Mouse (Mus musculus): ENCODE results near the gene Plod2. TPM values are rescaled to one million over a fixed set of nuclear protein-coding genes. Genes with fewer than 3 reads are reported as not detected.

Gene Plod2
- total and polyA plus RNA-seq, 3 experiments = not detected

- no peaks in the 10 kb centered on the region for H3K79me2 ChIP-seq (replicated peaks; ENCODE audit: control insufficient read depth, extremely low read depth, insufficient read depth, poor library complexity, severe bottlenecking)
- no peaks in the 10 kb centered on the region for H3K9me3 ChIP-seq (replicated peaks; ENCODE audit: low read length)
- in situ Hi-C loops (cut with MboI; ENCODE audit: low pct_ligation_motif_present, low pct_unique_long_range_greater_than_20kb, low sequenced_read_pairs) (no loop called here), dilution Hi-C loops (cut with MboI; ENCODE audit: extremely low pct_ligation_motif_present, extremely low pct_unique_long_range_greater_than_20kb, low sequenced_read_pairs) (no loop called here)
- TF ChIP-seq HCFC1 (IDR thresholded peaks at IDR 0.05; ENCODE audit: low read depth, low read length) = no peak
- no peak for TF ChIP-seq USF1 (IDR thresholded peaks at IDR 0.05; ENCODE audit: low read depth, low read length)
- 0 out of 2 replicates have a peak, but pooled peaks have one; percentile 37 for TF ChIP-seq MAFK (IDR thresholded peaks at IDR 0.05; ENCODE audit: insufficient replicate concordance, low read length)
- peak; percentile 74; the same call in 1 of the 2 replicates for TF ChIP-seq KAT2A (IDR thresholded peaks at IDR 0.05; ENCODE audit: insufficient replicate concordance, low read length)
- peak; percentile 67 for TF ChIP-seq EP300 (IDR thresholded peaks at IDR 0.05; ENCODE audit: low read length)
- no peak for TF ChIP-seq NELFE (IDR thresholded peaks at IDR 0.05; ENCODE audit: low read depth, low read length)
- peak; percentile 62; the same call in 1 of the 2 replicates for TF ChIP-seq ETS1 (conservative IDR thresholded peaks at IDR 0.05; ENCODE audit: low read depth, low read length)
- peak; percentile 68 for TF ChIP-seq BHLHE40 (IDR thresholded peaks at IDR 0.05; ENCODE audit: low read depth, low read length)
- peak; percentile 43; the same call in 1 of the 2 replicates for TF ChIP-seq TCF12 (IDR thresholded peaks at IDR 0.05; ENCODE audit: low read depth, low read length)
- peak; percentile 59; the same call in 1 of the 2 replicates for TF ChIP-seq SIN3A (IDR thresholded peaks at IDR 0.05; ENCODE audit: low read length)
- 0 out of 2 replicates have a peak, but pooled peaks have one; percentile 35 for TF ChIP-seq MYC (IDR thresholded peaks at IDR 0.05; ENCODE audit: low read depth, low read length)
- TF ChIP-seq ELF1 (IDR thresholded peaks at IDR 0.05; ENCODE audit: low read depth, low read length) = no peak
- no peak for TF ChIP-seq RAD21 (IDR thresholded peaks at IDR 0.05; ENCODE audit: low read depth, low read length)
- TF ChIP-seq IRF4 (IDR thresholded peaks at IDR 0.05; ENCODE audit: low read depth, low read length) = peak; percentile 82
- no peak for TF ChIP-seq UBTF (IDR thresholded peaks at IDR 0.05; ENCODE audit: low read depth, low read length)
- TF ChIP-seq MEF2A (IDR thresholded peaks at IDR 0.05; ENCODE audit: borderline replicate concordance, low read depth, low read length) = peak; percentile 68; the same call in 1 of the 2 replicates
- TF ChIP-seq RCOR1 (conservative IDR thresholded peaks at IDR 0.05; ENCODE audit: low read depth, low read length) = 0 out of 2 replicates have a peak, but pooled peaks have one; percentile 61
- TF ChIP-seq E2F4 (IDR thresholded peaks at IDR 0.05; ENCODE audit: insufficient replicate concordance, low read depth, low read length) = 0 out of 2 replicates have a peak, but pooled peaks have one; percentile 18
- peak overlapping the region; percentile 87 for H3K4me2 ChIP-seq (ENCODE audit: insufficient read depth, low read depth, poor library complexity, severe bottlenecking)
- H3K27me3 ChIP-seq (replicated peaks) = no peaks in the 10 kb centered on the region
- peaks cover 3 to 22% of the 10 kb centered on the region in 2 experiments for H3K4me1 ChIP-seq (ENCODE audit: control insufficient read depth in 1 of 2, insufficient read depth in 2 of 2)
- no peak overlapping the region for H3K4me3 ChIP-seq (replicated peaks in 1 of 3; ENCODE audit: low read depth in 2 of 3, low read length in 2 of 3, poor library complexity in 1 of 3)
- peak; percentile 50 for DNase-seq (ENCODE audit: extremely low read depth)
- no peaks in the 10 kb centered on the region for H3K36me3 ChIP-seq (replicated peaks in 1 of 2; ENCODE audit: control insufficient read depth in 1 of 2, insufficient read depth in 1 of 2, low read length in 1 of 2)
- no peak overlapping the region for H3K9ac ChIP-seq (ENCODE audit: insufficient read depth, low read depth)
- no peak overlapping the region for H3K27ac ChIP-seq (ENCODE audit: insufficient read depth, low read depth)
These were observed 49.5 kb downstream of the Plod2 start for GRCm38 (mm10) chr9:92591482-92591881.

GRCm38 (mm10) chr9:92592757-92593156, 50.7 kb downstream of the Plod2 start:
- Histone ChIP-seq H3K27ac (ENCODE audit: insufficient read depth, low read depth) (no peak overlapping the region), H3K4me2 (ENCODE audit: insufficient read depth, low read depth, poor library complexity, severe bottlenecking) (peak overlapping the region; percentile 93), H3K4me3 (replicated peaks in 1 of 3; ENCODE audit: low read depth in 2 of 3, low read length in 2 of 3, poor library complexity in 1 of 3) (no peak overlapping the region), H3K4me1 (ENCODE audit: control insufficient read depth in 1 of 2, insufficient read depth in 2 of 2) (peaks cover 3 to 22% of the 10 kb centered on the region in 2 experiments), H3K36me3 (replicated peaks in 1 of 2; ENCODE audit: control insufficient read depth in 1 of 2, insufficient read depth in 1 of 2, low read length in 1 of 2) (no peaks in the 10 kb centered on the region), H3K79me2 (replicated peaks; ENCODE audit: control insufficient read depth, extremely low read depth, insufficient read depth, poor library complexity, severe bottlenecking) (no peaks in the 10 kb centered on the region), H3K27me3 (replicated peaks) (no peaks in the 10 kb centered on the region), H3K9me3 (replicated peaks; ENCODE audit: low read length) (no peaks in the 10 kb centered on the region), H3K9ac (ENCODE audit: insufficient read depth, low read depth) (no peak overlapping the region)
- in situ Hi-C loops (cut with MboI; ENCODE audit: low pct_ligation_motif_present, low pct_unique_long_range_greater_than_20kb, low sequenced_read_pairs) = no loop called here
- no peak for TF ChIP-seq MXI1 (IDR thresholded peaks at IDR 0.05; ENCODE audit: low read depth, low read length)
- 0 out of 2 replicates have a peak, but pooled peaks have one; percentile 9 for TF ChIP-seq BHLHE40 (IDR thresholded peaks at IDR 0.05; ENCODE audit: low read depth, low read length)
- 0 out of 2 replicates have a peak, but pooled peaks have one; percentile 21 for TF ChIP-seq EP300 (IDR thresholded peaks at IDR 0.05; ENCODE audit: low read length)
- TF ChIP-seq KAT2A (IDR thresholded peaks at IDR 0.05; ENCODE audit: insufficient replicate concordance, low read length) = no peak
- TF ChIP-seq MAFK (IDR thresholded peaks at IDR 0.05; ENCODE audit: insufficient replicate concordance, low read length) = peak; percentile 75
- DNase-seq (ENCODE audit: extremely low read depth) = no peak
- dilution Hi-C loops (cut with MboI; ENCODE audit: extremely low pct_ligation_motif_present, extremely low pct_unique_long_range_greater_than_20kb, low sequenced_read_pairs) = no loop called here

All from CH12.LX (cell line).